Mouse (Mus musculus) left cerebral cortex, adult 18-20 months (tissue): Measurements from ENCODE around the gene Gucy2e. TPM values are rescaled to one million over a fixed set of nuclear protein-coding genes. Genes with fewer than 3 reads are reported as not detected.

Experiments used
- DNase-seq, 2 experiments: peaks; one replicate each; pipeline ENCODE4 v3.0.0; 2021 to 2022; ENCODE audit warnings: low spot score in 2 of 2, mixed read lengths in 1 of 2
- total RNA-seq, 2 experiments: library from RNA; stranded (reverse); gene quantifications; 2 replicates each; pipeline ENCODE4 v1.2.3; 2021

The Gucy2e gene
- total RNA-seq, 2 experiments from 2014 or later: 1.2 TPM

GRCm38 (mm10) chr11:69178525-69178924, 58.3 kb downstream of the Gucy2e start:
- no peak for DNase-seq

GRCm38 (mm10) chr11:69174722-69175121, 62.1 kb downstream of the Gucy2e start:
- no peak for DNase-seq

- DNase-seq: no peak
These were observed 64.2 kb downstream of the Gucy2e start for GRCm38 (mm10) chr11:69172606-69173005.

- peak; percentile 57 to 64 for DNase-seq
These were observed 65.2 kb downstream of the Gucy2e start for GRCm38 (mm10) chr11:69171626-69172025.

GRCm38 (mm10) chr11:69169313-69169712, 67.5 kb downstream of the Gucy2e start:
- DNase-seq: peak; percentile 76 to 82

Other genes with a start within 250 kb of the Gucy2e start
- 10 to 100 TPM; 26.1 to 26.2 TPM for gene Pfas, start 228.6 kb downstream of the Gucy2e start, total RNA-seq
- gene Ctc1, start 221.1 kb downstream of the Gucy2e start, total RNA-seq: 10 to 100 TPM; 37.8 to 46.0 TPM
- under 1 TPM in 1 of 2 experiments, not detected in 1; 0.30 TPM for gene Aurkb, start 191.4 kb downstream of the Gucy2e start, total RNA-seq
- gene Borcs6, start 177.3 kb downstream of the Gucy2e start, total RNA-seq: 10 to 100 TPM; 35.2 to 38.0 TPM
- gene Tmem107, start 166.2 kb downstream of the Gucy2e start, total RNA-seq: 10 to 100 TPM; 23.6 to 26.8 TPM
- gene Vamp2, start 148.5 kb downstream of the Gucy2e start, total RNA-seq: 1,000 to 10,000 TPM; 1,053 to 1,091 TPM
- gene Per1, start 141.8 kb downstream of the Gucy2e start, total RNA-seq: 100 to 1,000 TPM; 129 to 133 TPM
- gene Hes7, start 116.6 kb downstream of the Gucy2e start, total RNA-seq: under 1 TPM; 0.42 to 0.79 TPM
- under 1 TPM; 0.53 to 0.98 TPM for gene 9130213A22Rik, start 114.4 kb downstream of the Gucy2e start, total RNA-seq
- gene Aloxe3, start 111.1 kb downstream of the Gucy2e start, total RNA-seq: 1 to 10 TPM; 4.4 to 6.8 TPM
- gene Alox12b, start 80.0 kb downstream of the Gucy2e start, total RNA-seq: 10 to 100 TPM in 1 of 2 experiments, 1 to 10 TPM in 1; 9.8 to 13.7 TPM
- 10 to 100 TPM; 10.2 to 11.7 TPM for gene Alox8, start 39.2 kb downstream of the Gucy2e start, total RNA-seq
- 10 to 100 TPM; 15.2 to 25.0 TPM for gene Cntrob, start 86.7 kb upstream of the Gucy2e start, total RNA-seq
- gene Trappc1, start 86.9 kb upstream of the Gucy2e start, total RNA-seq: 10 to 100 TPM; 53.2 to 59.5 TPM
- 100 to 1,000 TPM in 1 of 2 experiments, 10 to 100 TPM in 1; 75.3 to 102 TPM for gene Kcnab3, start 89.2 kb upstream of the Gucy2e start, total RNA-seq
- gene Rnf227, start 103.4 kb upstream of the Gucy2e start, total RNA-seq: 100 to 1,000 TPM; 186 to 190 TPM
- gene Chd3, start 132.4 kb upstream of the Gucy2e start, total RNA-seq: 100 to 1,000 TPM; 346 to 387 TPM
- 100 to 1,000 TPM; 117 to 120 TPM for gene Naa38, start 158.5 kb upstream of the Gucy2e start, total RNA-seq
- 10 to 100 TPM; 42.7 to 48.1 TPM for gene Cyb5d1, start 158.6 kb upstream of the Gucy2e start, total RNA-seq
- gene Tmem88, start 161.2 kb upstream of the Gucy2e start, total RNA-seq: 1 to 10 TPM; 3.4 to 3.7 TPM
- 10 to 100 TPM; 28.2 to 32.2 TPM for gene Kdm6b, start 176.6 kb upstream of the Gucy2e start, total RNA-seq